Mouse (Mus musculus) heart, embryonic 12.5 days (tissue): ENCODE results near the gene Mrtfb. TPM values are rescaled to one million over a fixed set of nuclear protein-coding genes. Genes with fewer than 3 reads are reported as not detected.

Experiments used
- ATAC-seq: fragments of 200-750 bp; cut with Nextera tagmentation; 2 replicates; pipeline ENCODE4 v1.8.0; 2017; ENCODE audit warnings: moderate TSS enrichment, moderate library complexity; ENCODE audit not compliant: insufficient number of reproducible peaks, low FRiP score
- H3K27ac ChIP-seq: fragments of 300-500 bp; sonication (generic); 2 replicates; pipeline ENCODE4 v1.5.1; 2016; ENCODE audit warnings: mild to moderate bottlenecking, moderate library complexity; ENCODE audit not compliant: poor library complexity, severe bottlenecking
- H3K27me3 ChIP-seq: fragments of 300-500 bp; sonication (generic); replicated peaks from 2 replicates; pipeline ENCODE4 v1.6.1; 2016; ENCODE audit warnings: mild to moderate bottlenecking, moderate library complexity
- H3K36me3 ChIP-seq: fragments of 300-500 bp; sonication (generic); 2 replicates; pipeline ENCODE4 v1.6.1; 2016; ENCODE audit warnings: mild to moderate bottlenecking, moderate library complexity
- H3K4me1 ChIP-seq: fragments of 300-500 bp; sonication (generic); replicated peaks from 2 replicates; pipeline ENCODE4 v1.6.1; 2016; ENCODE audit warnings: mild to moderate bottlenecking
- H3K4me2 ChIP-seq: fragments of 300-500 bp; sonication (generic); 2 replicates; pipeline ENCODE4 v1.6.1; 2016; ENCODE audit warnings: mild to moderate bottlenecking, moderate library complexity
- H3K4me3 ChIP-seq: fragments of 300-500 bp; sonication (generic); 2 replicates; pipeline ENCODE4 v1.5.1; 2016; ENCODE audit warnings: mild to moderate bottlenecking
- H3K9ac ChIP-seq: fragments of 300-500 bp; sonication (generic); 2 replicates; pipeline ENCODE4 v1.6.1; 2016; ENCODE audit warnings: mild to moderate bottlenecking, moderate library complexity
- H3K9me3 ChIP-seq: fragments of 300-500 bp; sonication (generic); replicated peaks from 2 replicates; pipeline ENCODE4 v1.6.1; 2016; ENCODE audit warnings: mild to moderate bottlenecking, moderate library complexity
- WGBS: fragments of 180-500 bp; shearing (Covaris S2); methylation state at CpG from one replicate; pipeline ENCODE4 v1.1.7; 2016; 5-methylcytosine and 5-hydroxymethylcytosine counted together
- polyA plus RNA-seq: library from polyadenylated mRNA; unstranded; fragments of >200 nt; fragmentation: Nextera tagmentation; extraction: Ambion mirVana; gene quantifications from 2 replicates; pipeline ENCODE4 v1.2.1, GENCODE M21; 2016

Mrtfb gene
- polyA plus RNA-seq, 1 experiment from 2014 or later = 15.2 TPM

- Histone ChIP-seq H3K4me3 (no peak overlapping the region), H3K27me3 (no peaks in the 10 kb centered on the region), H3K27ac (no peak overlapping the region), H3K9ac (no peak overlapping the region), H3K9me3 (no peaks in the 10 kb centered on the region), H3K36me3 (no peaks in the 10 kb centered on the region), H3K4me1 (peaks cover 8% of the 10 kb centered on the region), H3K4me2 (no peak overlapping the region)
- WGBS = 32% methylated on average over 6 of the region's 6 CpGs
- no peak for ATAC-seq
Measured at GRCm38 (mm10) chr16:13440468-13440867, 184.2 kb downstream of the Mrtfb start.

DNA sequence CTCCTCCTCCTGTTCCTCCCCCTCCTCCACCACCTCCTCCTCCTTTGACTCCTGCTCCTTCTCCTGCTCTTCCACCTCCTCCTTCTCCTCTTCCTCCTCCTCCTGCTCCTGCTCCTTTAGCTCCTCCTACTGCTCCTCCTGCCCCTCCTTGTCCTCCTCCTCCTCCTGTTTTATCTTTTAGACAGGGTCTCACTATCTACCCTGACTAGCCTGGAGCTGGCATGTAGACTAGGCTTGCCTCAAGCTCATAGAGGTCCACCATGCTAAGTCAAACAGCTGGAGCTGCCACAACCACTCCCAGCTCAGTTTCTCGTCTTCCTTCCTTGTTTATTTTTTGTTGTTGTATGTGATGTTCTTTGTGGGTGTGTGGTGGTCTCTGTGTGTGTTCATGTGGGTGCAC is 187.5 kb downstream of the Mrtfb start:
- H3K9me3 ChIP-seq = no peaks in the 10 kb centered on the region
- H3K4me1 ChIP-seq = peaks cover 14% of the 10 kb centered on the region
- H3K4me2 ChIP-seq = no peak overlapping the region
- no peaks in the 10 kb centered on the region for H3K36me3 ChIP-seq
- no peak overlapping the region for H3K27ac ChIP-seq
- WGBS = 58% methylated on average over 1 of the region's 1 CpGs
- 0 out of 2 replicates have a peak, but pooled peaks cover 4% of the 10 kb centered on the region for H3K27me3 ChIP-seq
- no peak for ATAC-seq
- H3K9ac ChIP-seq = no peak overlapping the region
- H3K4me3 ChIP-seq = no peak overlapping the region

- 68% methylated on average over 5 of the region's 5 CpGs for WGBS
- no peak overlapping the region for H3K4me3 ChIP-seq
Measured at GRCm38 (mm10) chr16:13445461-13445860, 189.2 kb downstream of the Mrtfb start.

GRCm38 (mm10) chr16:13446488-13446887 is 190.2 kb downstream of the Mrtfb start:
- peaks cover 23% of the 10 kb centered on the region for H3K4me1 ChIP-seq
- no peaks in the 10 kb centered on the region for H3K9me3 ChIP-seq
- peak overlapping the region; percentile 65 for H3K4me3 ChIP-seq
- peak overlapping the region; percentile 75; the same call in 1 of the 2 replicates for H3K9ac ChIP-seq
- H3K36me3 ChIP-seq = no peaks in the 10 kb centered on the region
- no peak overlapping the region for H3K27ac ChIP-seq
- H3K4me2 ChIP-seq = peak overlapping the region; percentile 100
- H3K27me3 ChIP-seq = peaks cover 13% of the 10 kb centered on the region; the same call in 1 of the 2 replicates
- 15% methylated on average over 15 of the region's 15 CpGs for whole genome bisulfite sequencing
- no peak for ATAC-seq

More at GRCm38 (mm10) chr16:13445461-13445860, 189.2 kb downstream of the Mrtfb start:
- Histone ChIP-seq H3K36me3 (no peaks in the 10 kb centered on the region), H3K9me3 (no peaks in the 10 kb centered on the region), H3K4me2 (no peak overlapping the region), H3K27me3 (peaks cover 11% of the 10 kb centered on the region; the same call in 1 of the 2 replicates), H3K27ac (no peak overlapping the region), H3K9ac (no peak overlapping the region), H3K4me1 (peaks cover 23% of the 10 kb centered on the region)
- ATAC-seq = no peak

DNA sequence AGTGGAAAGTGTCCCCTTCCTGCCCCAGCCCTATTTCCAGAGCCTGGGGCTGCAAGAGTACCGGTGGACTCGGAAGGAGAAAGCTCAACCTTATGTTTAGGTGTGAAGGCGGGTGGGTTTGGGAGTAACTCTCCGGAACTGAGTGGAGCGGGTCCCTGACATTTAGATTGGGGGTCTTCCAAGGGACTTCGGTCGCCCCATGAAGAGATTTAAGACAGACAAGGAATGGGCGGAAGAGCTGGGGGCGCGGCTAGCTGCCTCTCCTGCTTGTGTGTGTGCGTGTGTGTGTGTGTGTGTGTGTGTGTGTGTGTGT is 190.6 kb downstream of the Mrtfb start:
- Histone ChIP-seq H3K27me3 (peaks cover 13% of the 10 kb centered on the region; the same call in 1 of the 2 replicates), H3K36me3 (no peaks in the 10 kb centered on the region), H3K9me3 (no peaks in the 10 kb centered on the region), H3K4me2 (peak overlapping the region; percentile 100), H3K4me1 (peaks cover 23% of the 10 kb centered on the region), H3K9ac (peak overlapping the region; percentile 75), H3K4me3 (peak overlapping the region; percentile 65), H3K27ac (no peak overlapping the region)
- ATAC-seq = no peak
- 3% methylated on average over 11 of the region's 11 CpGs for WGBS

GRCm38 (mm10) chr16:13447284-13448050 is 191.2 kb downstream of the Mrtfb start:
- under 1% methylated on average over 37 of the region's 43 CpGs for WGBS
- peak overlapping the region; percentile 75 for H3K9ac ChIP-seq
- H3K4me2 ChIP-seq = peak overlapping the region; percentile 100
- H3K27ac ChIP-seq = no peak overlapping the region
- peak overlapping the region; percentile 65 for H3K4me3 ChIP-seq
- H3K9me3 ChIP-seq = no peaks in the 10 kb centered on the region
- no peaks in the 10 kb centered on the region for H3K36me3 ChIP-seq
- peaks cover 13% of the 10 kb centered on the region; the same call in 1 of the 2 replicates for H3K27me3 ChIP-seq
- ATAC-seq = peak; percentile 82
- H3K4me1 ChIP-seq = peaks cover 23% of the 10 kb centered on the region

DNA sequence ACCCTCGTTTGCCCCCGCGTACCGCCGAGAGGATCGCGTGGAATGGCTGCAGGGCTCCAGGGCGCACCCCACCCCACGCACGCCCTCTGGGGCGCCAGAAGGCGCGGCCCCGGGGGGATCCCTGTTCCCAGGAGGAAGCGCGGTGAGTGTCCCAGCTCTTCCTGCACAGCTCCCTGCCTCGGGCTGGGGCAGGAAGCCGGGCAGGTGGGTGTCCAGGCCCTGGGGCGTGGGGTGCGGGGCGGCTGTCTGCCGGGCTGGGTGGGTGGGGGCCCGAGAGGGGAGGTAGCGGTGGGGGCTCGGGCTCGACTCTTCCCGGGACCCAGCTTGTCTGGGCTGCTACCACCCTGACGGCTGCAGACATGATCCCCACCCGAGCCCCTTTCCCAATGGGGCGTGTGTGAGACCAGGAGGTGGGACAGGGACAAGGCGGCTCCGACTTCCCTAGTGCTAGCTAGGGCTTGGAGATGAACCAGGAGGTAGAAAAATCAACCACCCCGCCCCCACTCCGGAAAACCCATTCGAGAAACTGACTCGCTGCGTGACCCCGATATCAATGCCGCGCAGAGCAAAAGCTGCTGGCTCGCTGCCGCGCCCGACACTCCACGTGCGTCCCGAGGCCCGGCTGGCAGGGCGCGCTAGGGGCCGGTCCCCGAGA is 191.9 kb downstream of the Mrtfb start:
- H3K4me2 ChIP-seq = peak overlapping the region; percentile 100
- peaks cover 15% of the 10 kb centered on the region for H3K27me3 ChIP-seq
- H3K27ac ChIP-seq = no peak overlapping the region
- no peaks in the 10 kb centered on the region for H3K36me3 ChIP-seq
- H3K9ac ChIP-seq = peak overlapping the region; percentile 75
- ATAC-seq = peak; percentile 62
- peaks cover 23% of the 10 kb centered on the region for H3K4me1 ChIP-seq
- no peaks in the 10 kb centered on the region for H3K9me3 ChIP-seq
- H3K4me3 ChIP-seq = peak overlapping the region; percentile 65
- WGBS = under 1% methylated on average over 52 of the region's 52 CpGs

GRCm38 (mm10) chr16:13448706-13449090 is 192.4 kb downstream of the Mrtfb start:
- peaks cover 19% of the 10 kb centered on the region for H3K27me3 ChIP-seq
- ATAC-seq = no peak

DNA sequence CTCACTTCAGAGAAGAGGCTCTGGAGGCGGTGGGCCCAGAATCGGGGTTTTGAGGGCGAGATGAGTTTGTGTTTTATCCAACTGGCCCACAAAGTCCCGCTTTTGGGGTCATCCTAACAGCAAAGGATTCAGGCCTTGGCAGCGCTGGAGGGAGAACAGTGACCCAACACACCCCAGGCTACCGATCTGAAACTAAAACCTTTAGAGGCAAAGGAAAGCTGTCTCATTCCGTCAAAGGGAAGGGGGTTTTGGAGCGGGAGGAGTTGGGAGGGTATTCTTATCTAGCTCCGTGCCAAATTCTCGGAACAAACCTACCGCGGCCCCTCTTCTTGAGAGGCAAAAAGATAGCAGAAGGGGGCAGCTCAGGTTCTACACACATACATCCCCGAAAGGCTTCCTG is 193.2 kb downstream of the Mrtfb start:
- Histone ChIP-seq H3K4me2 (peak overlapping the region; percentile 100), H3K9ac (no peak overlapping the region), H3K27me3 (peaks cover 19% of the 10 kb centered on the region), H3K27ac (no peak overlapping the region), H3K4me3 (peak overlapping the region; percentile 65), H3K4me1 (peaks cover 23% of the 10 kb centered on the region), H3K36me3 (no peaks in the 10 kb centered on the region), H3K9me3 (no peaks in the 10 kb centered on the region)
- no peak for ATAC-seq
- 12% methylated on average over 13 of the region's 13 CpGs for WGBS

More at GRCm38 (mm10) chr16:13448706-13449090, 192.4 kb downstream of the Mrtfb start:
- H3K36me3 ChIP-seq = no peaks in the 10 kb centered on the region
- H3K9me3 ChIP-seq = no peaks in the 10 kb centered on the region
- H3K27ac ChIP-seq = no peak overlapping the region
- H3K4me1 ChIP-seq = peaks cover 23% of the 10 kb centered on the region
- H3K4me2 ChIP-seq = peak overlapping the region; percentile 100
- peak overlapping the region; percentile 75 for H3K9ac ChIP-seq
- peak overlapping the region; percentile 65 for H3K4me3 ChIP-seq
- 11% methylated on average over 8 of the region's 8 CpGs for WGBS

GRCm38 (mm10) chr16:13450831-13451230 is 194.6 kb downstream of the Mrtfb start:
- Histone ChIP-seq H3K4me1 (peaks cover 23% of the 10 kb centered on the region), H3K4me2 (no peak overlapping the region), H3K9me3 (no peaks in the 10 kb centered on the region), H3K9ac (no peak overlapping the region), H3K4me3 (no peak overlapping the region), H3K27ac (no peak overlapping the region), H3K36me3 (no peaks in the 10 kb centered on the region), H3K27me3 (peaks cover 19% of the 10 kb centered on the region)
- no peak for ATAC-seq
- WGBS = 42% methylated on average over 7 of the region's 7 CpGs

DNA sequence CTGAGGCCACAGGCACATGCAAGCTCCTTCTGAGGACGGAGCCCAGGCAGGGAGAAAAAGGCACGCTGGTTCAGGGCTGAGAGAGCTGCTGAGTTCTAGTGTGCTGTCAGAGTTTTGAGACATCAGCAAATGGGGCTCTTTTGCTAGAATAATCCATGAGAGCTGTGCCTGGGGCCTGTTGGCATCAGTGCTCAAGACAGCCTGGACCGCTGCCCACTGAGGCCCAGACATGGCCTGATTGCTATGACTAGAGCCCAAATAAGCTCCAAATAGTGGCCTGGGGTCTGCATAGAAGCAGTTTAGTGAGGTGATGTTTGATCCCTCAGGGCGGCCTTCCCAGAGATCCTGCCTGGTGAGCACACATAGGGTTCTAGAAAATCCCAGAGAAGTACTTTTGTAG is 195.7 kb downstream of the Mrtfb start:
- Histone ChIP-seq H3K36me3 (no peaks in the 10 kb centered on the region), H3K4me1 (peaks cover 15% of the 10 kb centered on the region), H3K9ac (no peak overlapping the region), H3K4me2 (no peak overlapping the region), H3K27me3 (peaks cover 19% of the 10 kb centered on the region), H3K27ac (no peak overlapping the region), H3K4me3 (no peak overlapping the region), H3K9me3 (no peaks in the 10 kb centered on the region)
- ATAC-seq = no peak
- WGBS = 89% methylated on average over 4 of the region's 4 CpGs
